Mouse (Mus musculus): ENCODE results near the gene Sorl1.

The Sorl1 gene

GRCm38 (mm10) chr9:41995278-41995677 lies 128.8 kb downstream of the Sorl1 start:
- no peak for DNase-seq

GRCm38 (mm10) chr9:41993821-41994220 lies 130.3 kb downstream of the Sorl1 start:
- DNase-seq, result no peak

- DNase-seq, result no peak
These were observed 131.3 kb downstream of the Sorl1 start for GRCm38 (mm10) chr9:41992841-41993240.

GRCm38 (mm10) chr9:41985636-41986035 lies 138.5 kb downstream of the Sorl1 start:
- DNase-seq, result no peak

- no peak for DNase-seq
These were observed 139.0 kb downstream of the Sorl1 start for GRCm38 (mm10) chr9:41985052-41985451.

GRCm38 (mm10) chr9:41984306-41984705 lies 139.8 kb downstream of the Sorl1 start:
- DNase-seq, result no peak

- no peak for DNase-seq
These were observed 140.8 kb downstream of the Sorl1 start for GRCm38 (mm10) chr9:41983286-41983685.

GRCm38 (mm10) chr9:41982760-41983159 lies 141.3 kb downstream of the Sorl1 start:
- DNase-seq, result no peak

- no peak for DNase-seq
These were observed 142.1 kb downstream of the Sorl1 start for GRCm38 (mm10) chr9:41982023-41982422.

GRCm38 (mm10) chr9:41981306-41981705 lies 142.8 kb downstream of the Sorl1 start:
- no peak for DNase-seq

- DNase-seq, result no peak
These were observed 143.3 kb downstream of the Sorl1 start for GRCm38 (mm10) chr9:41980796-41981195.

- no peak for DNase-seq
These were observed 145.7 kb downstream of the Sorl1 start for GRCm38 (mm10) chr9:41978366-41978765.

GRCm38 (mm10) chr9:41975968-41976367 lies 148.1 kb downstream of the Sorl1 start:
- no peak for DNase-seq

- no peak for DNase-seq
These were observed 149.4 kb downstream of the Sorl1 start for GRCm38 (mm10) chr9:41974661-41975060.

GRCm38 (mm10) chr9:41973775-41974657 lies 150.1 kb downstream of the Sorl1 start:
- peak; percentile 44 for DNase-seq

GRCm38 (mm10) chr9:41969961-41970360 lies 154.1 kb downstream of the Sorl1 start:
- no peak for DNase-seq

- DNase-seq, result no peak
These were observed 155.2 kb downstream of the Sorl1 start for GRCm38 (mm10) chr9:41968673-41969460.

- no peak for DNase-seq
These were observed 162.8 kb downstream of the Sorl1 start for GRCm38 (mm10) chr9:41961274-41961673.

GRCm38 (mm10) chr9:41958282-41958681 lies 165.8 kb downstream of the Sorl1 start:
- no peak for DNase-seq

GRCm38 (mm10) chr9:41953486-41953885 lies 170.6 kb downstream of the Sorl1 start:
- DNase-seq, result peak; percentile 74

- no peak for DNase-seq
These were observed 171.4 kb downstream of the Sorl1 start for GRCm38 (mm10) chr9:41952650-41953204.

- no peak for DNase-seq
These were observed 172.5 kb downstream of the Sorl1 start for GRCm38 (mm10) chr9:41951472-41952129.

GRCm38 (mm10) chr9:41950991-41951451 lies 173.1 kb downstream of the Sorl1 start:
- DNase-seq, result peak; percentile 90

All from lung, postnatal 14 days (tissue).